Mouse (Mus musculus) neutrophil, adult 59 days (primary cell): ENCODE measurements around the gene Fn1. TPM values are rescaled to one million over a fixed set of nuclear protein-coding genes. Genes with fewer than 3 reads are reported as not detected.

Source experiments
- total RNA-seq, 2 experiments: library from RNA; stranded (reverse); gene quantifications; 1 replicate in 1 of 2; 2 replicates in 1 of 2; pipeline ENCODE4 v1.2.4; 2023

Gene Fn1
- total RNA-seq, result 1,000 to 10,000 TPM; 1,026 to 2,001 TPM

GRCm38 (mm10) chr1:71652551-71653399 lies at the start of gene Fn1:
TSS of gene Fn1 (minus strand) at chr1:71653200.

GRCm38 (mm10) chr1:71556688-71557612 lies 96.0 kb downstream of the Fn1 start, which contains the start of gene Atic:
TSS of gene Atic (plus strand) at chr1:71557150.

Other genes with a start within 250 kb of the Fn1 start
- not detected for gene Abca12, start 238.3 kb downstream of the Fn1 start, total RNA-seq
- gene Atic, start 96.0 kb downstream of the Fn1 start, total RNA-seq, result 10 to 100 TPM; 22.8 to 28.4 TPM